Mouse (Mus musculus): ENCODE data around the gene Tm7sf3. TPM values are rescaled to one million over a fixed set of nuclear protein-coding genes. Genes with fewer than 3 reads are reported as not detected.
A peak's percentile ranks its signal among the peaks of the same experiment; 100 is the strongest.

Gene Tm7sf3
- polyA plus RNA-seq, 2 experiments, result 29.1 to 47.0 TPM

DNA sequence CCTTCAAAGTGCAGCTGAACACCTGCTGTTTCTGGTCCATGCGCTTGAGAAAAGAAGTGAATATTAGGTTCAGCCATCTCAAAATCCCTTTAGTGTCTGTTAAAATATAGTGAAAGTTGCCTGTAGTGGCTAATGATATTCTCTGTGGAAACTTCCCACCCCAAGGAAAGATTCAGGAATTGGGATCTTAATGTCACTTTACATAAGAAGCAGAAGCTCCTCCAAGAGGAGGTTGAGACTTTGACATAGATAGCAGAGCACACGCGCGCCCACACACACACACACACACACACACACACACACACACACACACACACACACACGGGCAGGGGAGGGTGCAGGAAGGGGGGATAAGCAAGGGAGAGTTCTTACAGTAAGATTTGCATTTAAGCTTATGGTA lies 57.5 kb downstream of the Tm7sf3 start:
- no peak for TF ChIP-seq POLR2A (IDR thresholded peaks at IDR 0.05; ENCODE audit: borderline replicate concordance, extremely low read depth, insufficient read depth, insufficient read length)
- WGBS, result 93% methylated on average over 5 of the region's 5 CpGs
- H3K9ac ChIP-seq (ENCODE audit: low read depth, low read length, severe bottlenecking), result no peak overlapping the region
- no peaks in the 10 kb centered on the region for H3K27me3 ChIP-seq (ENCODE audit: control insufficient read depth, insufficient read depth, low read length)
- peaks cover 37% of the 10 kb centered on the region for H3K36me3 ChIP-seq (ENCODE audit: control insufficient read depth, insufficient read depth, low read length)
- no peak overlapping the region for H3K4me2 ChIP-seq (replicated peaks; ENCODE audit: low read depth, low read length, severe bottlenecking)
- no peak overlapping the region for H3K4me3 ChIP-seq (replicated peaks; ENCODE audit: low read length)
- no peaks in the 10 kb centered on the region for H3K4me1 ChIP-seq (ENCODE audit: control insufficient read depth, insufficient read depth, low read length)
- H3K9me3 ChIP-seq (ENCODE audit: control insufficient read depth, low read length), result no peaks in the 10 kb centered on the region
- no peak overlapping the region for H3K27ac ChIP-seq (replicated peaks; ENCODE audit: low read depth, low read length)
- ATAC-seq (ENCODE audit: low FRiP score, low read depth) (no peak), DNase-seq (ENCODE audit: low spot score) (no peak)

GRCm38 (mm10) chr6:146583366-146584046 lies 59.1 kb downstream of the Tm7sf3 start:
- DNase-seq (ENCODE audit: low spot score) (no peak), ATAC-seq (ENCODE audit: low FRiP score, low read depth) (no peak)
- no peaks in the 10 kb centered on the region for H3K27me3 ChIP-seq (ENCODE audit: control insufficient read depth, insufficient read depth, low read length)
- TF ChIP-seq POLR2A (IDR thresholded peaks at IDR 0.05; ENCODE audit: borderline replicate concordance, extremely low read depth, insufficient read depth, insufficient read length), result no peak
- H3K9ac ChIP-seq (ENCODE audit: low read depth, low read length, severe bottlenecking), result no peak overlapping the region
- peaks cover 25% of the 10 kb centered on the region for H3K36me3 ChIP-seq (ENCODE audit: control insufficient read depth, insufficient read depth, low read length)
- H3K4me2 ChIP-seq (replicated peaks; ENCODE audit: low read depth, low read length, severe bottlenecking), result no peak overlapping the region
- 76% methylated on average over 2 of the region's 2 CpGs for whole genome bisulfite sequencing
- no peaks in the 10 kb centered on the region for H3K9me3 ChIP-seq (ENCODE audit: control insufficient read depth, low read length)
- H3K4me3 ChIP-seq (replicated peaks; ENCODE audit: low read length), result no peak overlapping the region
- peaks cover 5% of the 10 kb centered on the region; the same call in 1 of the 2 replicates for H3K4me1 ChIP-seq (ENCODE audit: control insufficient read depth, insufficient read depth, low read length)
- no peak overlapping the region for H3K27ac ChIP-seq (replicated peaks; ENCODE audit: low read depth, low read length)

DNA sequence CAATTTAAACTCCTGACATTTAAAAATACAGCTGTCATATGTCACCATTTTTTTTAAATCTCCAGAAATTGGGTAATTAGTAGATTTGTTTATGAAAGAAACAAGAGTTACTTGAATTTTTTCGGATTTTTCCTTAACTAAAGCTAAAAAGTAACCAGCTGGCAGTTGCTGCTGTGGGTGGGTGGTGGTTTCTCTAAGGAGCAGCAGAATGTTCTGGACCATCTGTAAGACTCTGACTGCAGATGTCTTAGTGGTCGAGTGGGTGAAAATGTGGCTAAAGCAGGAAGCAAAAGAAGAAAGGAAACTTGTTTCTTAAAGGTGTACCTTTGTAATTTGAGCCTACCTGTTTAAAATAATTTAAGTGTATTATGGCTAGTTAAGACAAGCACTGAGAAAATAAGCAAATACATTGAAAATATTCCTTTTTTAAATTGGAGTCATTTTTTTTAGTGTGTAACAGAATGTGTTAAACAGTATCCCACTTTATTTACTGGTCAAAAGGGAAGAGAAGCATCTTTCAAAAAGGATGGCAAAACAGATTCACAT lies 62.2 kb downstream of the Tm7sf3 start:
- TF ChIP-seq POLR2A (IDR thresholded peaks at IDR 0.05; ENCODE audit: borderline replicate concordance, extremely low read depth, insufficient read depth, insufficient read length), result no peak
- no peak overlapping the region for H3K4me2 ChIP-seq (replicated peaks; ENCODE audit: low read depth, low read length, severe bottlenecking)
- no peak overlapping the region for H3K4me3 ChIP-seq (replicated peaks; ENCODE audit: low read length)
- no peaks in the 10 kb centered on the region; the same call in 1 of the 2 replicates for H3K36me3 ChIP-seq (ENCODE audit: control insufficient read depth, insufficient read depth, low read length)
- 17% methylated on average over 2 of the region's 2 CpGs for WGBS
- no peak for ATAC-seq (ENCODE audit: low FRiP score, low read depth)
- H3K9me3 ChIP-seq (ENCODE audit: control insufficient read depth, low read length), result no peaks in the 10 kb centered on the region
- H3K9ac ChIP-seq (ENCODE audit: low read depth, low read length, severe bottlenecking), result no peak overlapping the region
- no peak overlapping the region for H3K27ac ChIP-seq (replicated peaks; ENCODE audit: low read depth, low read length)
- peaks cover 17% of the 10 kb centered on the region for H3K4me1 ChIP-seq (ENCODE audit: control insufficient read depth, insufficient read depth, low read length)
- no peak for DNase-seq (ENCODE audit: low spot score)
- H3K27me3 ChIP-seq (ENCODE audit: control insufficient read depth, insufficient read depth, low read length), result no peaks in the 10 kb centered on the region

GRCm38 (mm10) chr6:146578586-146578985 lies 64.0 kb downstream of the Tm7sf3 start:
- H3K27me3 ChIP-seq (ENCODE audit: control insufficient read depth, insufficient read depth, low read length), result no peaks in the 10 kb centered on the region
- peak overlapping the region; percentile 93 for H3K4me3 ChIP-seq (replicated peaks; ENCODE audit: low read length)
- peaks cover 17% of the 10 kb centered on the region for H3K4me1 ChIP-seq (ENCODE audit: control insufficient read depth, insufficient read depth, low read length)
- ATAC-seq (ENCODE audit: low FRiP score, low read depth), result no peak
- DNase-seq (ENCODE audit: low spot score), result peak; percentile 16
- TF ChIP-seq POLR2A (IDR thresholded peaks at IDR 0.05; ENCODE audit: borderline replicate concordance, extremely low read depth, insufficient read depth, insufficient read length), result no peak
- no peaks in the 10 kb centered on the region for H3K9me3 ChIP-seq (ENCODE audit: control insufficient read depth, low read length)
- peak overlapping the region; percentile 73 for H3K4me2 ChIP-seq (replicated peaks; ENCODE audit: low read depth, low read length, severe bottlenecking)
- H3K9ac ChIP-seq (ENCODE audit: low read depth, low read length, severe bottlenecking), result peak overlapping the region; percentile 93
- no peaks in the 10 kb centered on the region; the same call in 1 of the 2 replicates for H3K36me3 ChIP-seq (ENCODE audit: control insufficient read depth, insufficient read depth, low read length)
- WGBS, result 9% methylated on average over 7 of the region's 7 CpGs
- peak overlapping the region; percentile 98 for H3K27ac ChIP-seq (replicated peaks; ENCODE audit: low read depth, low read length)

- Histone ChIP-seq H3K27ac (replicated peaks; ENCODE audit: low read depth, low read length) (peak overlapping the region; percentile 98), H3K36me3 (ENCODE audit: control insufficient read depth, insufficient read depth, low read length) (no peaks in the 10 kb centered on the region; the same call in 1 of the 2 replicates), H3K4me2 (replicated peaks; ENCODE audit: low read depth, low read length, severe bottlenecking) (peak overlapping the region; percentile 73), H3K9me3 (ENCODE audit: control insufficient read depth, low read length) (no peaks in the 10 kb centered on the region), H3K9ac (ENCODE audit: low read depth, low read length, severe bottlenecking) (peak overlapping the region; percentile 93), H3K27me3 (ENCODE audit: control insufficient read depth, insufficient read depth, low read length) (no peaks in the 10 kb centered on the region), H3K4me3 (replicated peaks; ENCODE audit: low read length) (peak overlapping the region; percentile 93), H3K4me1 (ENCODE audit: control insufficient read depth, insufficient read depth, low read length) (peaks cover 17% of the 10 kb centered on the region)
- 0% methylated on average over 15 of the region's 22 CpGs for WGBS
- no peak for TF ChIP-seq POLR2A (IDR thresholded peaks at IDR 0.05; ENCODE audit: borderline replicate concordance, extremely low read depth, insufficient read depth, insufficient read length)
- DNase-seq (ENCODE audit: low spot score), result no peak
- peak; percentile 28 for ATAC-seq (ENCODE audit: low FRiP score, low read depth)
These were observed 64.5 kb downstream of the Tm7sf3 start for GRCm38 (mm10) chr6:146578111-146578531.
